Mouse (Mus musculus): Measurements from ENCODE around the gene Saa1.

Saa1 gene

GRCm38 (mm10) chr7:46716897-46717296 lies 25.9 kb downstream of the Saa1 start:
- no peak for DNase-seq

GRCm38 (mm10) chr7:46715600-46715999 lies 27.2 kb downstream of the Saa1 start, which contains the start of gene Saa3:
Gene Saa3 (minus strand): TSS chr7:46715700.
- DNase-seq, result no peak

- peak; percentile 81 to 83 for DNase-seq
These were observed 28.3 kb downstream of the Saa1 start for GRCm38 (mm10) chr7:46714518-46714917.

- DNase-seq, result peak; percentile 39 to 40
These were observed 30.5 kb downstream of the Saa1 start for GRCm38 (mm10) chr7:46712250-46712649.

GRCm38 (mm10) chr7:46710390-46710844 lies 32.4 kb downstream of the Saa1 start, which contains the start of gene Saal1:
Gene Saal1 (minus strand): TSS chr7:46710680.
- peak; percentile 94 for DNase-seq

- no peak for DNase-seq
These were observed 42.2 kb downstream of the Saa1 start for GRCm38 (mm10) chr7:46700521-46701025.

GRCm38 (mm10) chr7:46696754-46697153 lies 46.0 kb downstream of the Saa1 start:
- DNase-seq, result no peak
